Mouse (Mus musculus): ENCODE data around the gene Apba2. TPM values are rescaled to one million over a fixed set of nuclear protein-coding genes. Genes with fewer than 3 reads are reported as not detected.

The Apba2 gene
- total RNA-seq, 2 experiments from 2014 or later: 0.49 to 1.1 TPM

Other genes starting within 250 kb of the Apba2 start
- 10 to 100 TPM; 15.5 to 16.4 TPM for gene Mtmr10, start 214.1 kb upstream of the Apba2 start, total RNA-seq (2021)
- 1 to 10 TPM; 7.1 to 7.5 TPM for gene Fan1, start 127.6 kb upstream of the Apba2 start, total RNA-seq (2021)
- gene Mphosph10, start 109.4 kb upstream of the Apba2 start, total RNA-seq (2021): 10 to 100 TPM; 15.4 to 17.1 TPM
- gene Mcee, start 109.1 kb upstream of the Apba2 start, total RNA-seq (2021): 10 to 100 TPM; 62.1 to 68.9 TPM

Measured in gastrocnemius, postnatal 10 days (tissue).